In genomic region chr13:94544211-94544610, GRCm38 (mm10) we compare ENCODE assay signal across 27 mouse cellular contexts.
DNase-seq lines count a peak whose midpoint lies in the region; ATAC-seq and TF ChIP-seq lines count a peak whose summit lies in the region.
"Had no signal": no experiment of that assay in that cellular context is flagged by ENCODE, and none has a peak within 500 bp of the region (broad histone marks: within the 10 kb centered on the region; RNA-seq: fewer than 3 reads in every experiment).

No protein-coding gene starts in this region.

- WGBS in heart, embryonic 11.5 days (ENCODE audit: insufficient replicate concordance), result 91% methylated on average over 12 of the region's 12 CpGs
- 92% methylated on average over 12 of the region's 12 CpGs for WGBS in neural tube, embryonic 11.5 days

- no peaks in the 10 kb centered on the region for H3K27me3 ChIP-seq in heart, embryonic 11.5 days (ENCODE audit: control insufficient read depth, insufficient read depth, low read length)
- no peaks in the 10 kb centered on the region for H3K27me3 ChIP-seq in neural tube, embryonic 11.5 days (ENCODE audit: control insufficient read depth, insufficient read depth, low read length)
- H3K27me3 ChIP-seq: CH12.LX; embryonic facial prominence, embryonic 12.5 days; embryonic facial prominence, embryonic 15.5 days; heart, embryonic 12.5 days; heart, embryonic 15.5 days had no signal

- no peak for TF ChIP-seq CTCF in layer of hippocampus, adult 2 months (conservative IDR thresholded peaks at IDR 0.05)

- no peaks in the 10 kb centered on the region for H3K9me3 ChIP-seq in heart, embryonic 11.5 days (replicated peaks; ENCODE audit: control insufficient read depth, low read length)
- no peaks in the 10 kb centered on the region for H3K9me3 ChIP-seq in neural tube, embryonic 11.5 days (ENCODE audit: control insufficient read depth, low read length)
- H3K9me3 ChIP-seq: embryonic facial prominence, embryonic 12.5 days; embryonic facial prominence, embryonic 15.5 days; G1E; heart, embryonic 12.5 days; heart, embryonic 15.5 days; hindbrain, embryonic 10.5 days; hindbrain, embryonic 15.5 days had no signal

- no peak overlapping the region for H3K9ac ChIP-seq in heart, embryonic 11.5 days (ENCODE audit: low read depth, low read length)
- no peak overlapping the region for H3K9ac ChIP-seq in neural tube, embryonic 11.5 days (ENCODE audit: low read length)
- H3K9ac ChIP-seq: embryonic facial prominence, embryonic 12.5 days; embryonic facial prominence, embryonic 15.5 days; heart, embryonic 12.5 days; heart, embryonic 15.5 days; hindbrain, embryonic 15.5 days had no signal

- peak; percentile 16 for DNase-seq in heart, adult 11 months
- no peak for DNase-seq in layer of hippocampus, adult 2 months (ENCODE audit: low spot score in 2 of 2)
- DNase-seq in layer of hippocampus, adult 11-12 months (ENCODE audit: low spot score), result no peak
- peak; percentile 7 for DNase-seq in neural tube, embryonic 11.5 days (ENCODE audit: low spot score)
- no peak for DNase-seq in neural tube, embryonic 10.5 days (ENCODE audit: extremely low spot score, low spot score)
- no peak for DNase-seq in adrenal gland, postnatal 10 days
- DNase-seq: adrenal gland, postnatal 25 days; B cell, adult 2 months; cerebellum, adult 18-20 months; cerebellum, adult 9-11 months; cerebellum, postnatal 25 days; gastrocnemius, postnatal 10 days; gastrocnemius, postnatal 36 days; heart, postnatal 10 days; heart, postnatal 36 days had no signal

- no peaks in the 10 kb centered on the region for H3K4me1 ChIP-seq in heart, embryonic 11.5 days (ENCODE audit: control insufficient read depth, insufficient read depth, low read length)
- H3K4me1 ChIP-seq in neural tube, embryonic 11.5 days (ENCODE audit: control insufficient read depth, insufficient read depth, low read length), result no peaks in the 10 kb centered on the region
- H3K4me1 ChIP-seq: embryonic facial prominence, embryonic 15.5 days had no signal

- H3K4me3 ChIP-seq in heart, embryonic 11.5 days (ENCODE audit: low read depth, low read length), result no peak overlapping the region
- H3K4me3 ChIP-seq in layer of hippocampus, adult 2 months, result no peak overlapping the region
- no peak overlapping the region for H3K4me3 ChIP-seq in neural tube, embryonic 11.5 days (ENCODE audit: low read depth, low read length)
- H3K4me3 ChIP-seq: embryonic facial prominence, embryonic 12.5 days; embryonic facial prominence, embryonic 15.5 days; heart, embryonic 12.5 days; heart, embryonic 15.5 days; hindbrain, embryonic 10.5 days; hindbrain, embryonic 15.5 days had no signal

- 0 out of 2 replicates have a peak, but pooled peaks cover 3% of the 10 kb centered on the region for H3K36me3 ChIP-seq in heart, embryonic 11.5 days (ENCODE audit: control insufficient read depth, insufficient read depth, low read length)
- H3K36me3 ChIP-seq in neural tube, embryonic 11.5 days (ENCODE audit: control insufficient read depth, insufficient read depth, low read length), result no peaks in the 10 kb centered on the region
- H3K36me3 ChIP-seq: embryonic facial prominence, embryonic 15.5 days; heart, embryonic 15.5 days had no signal

- no peak overlapping the region for H3K27ac ChIP-seq in heart, embryonic 11.5 days (ENCODE audit: low read depth, low read length)
- peak overlapping the region; percentile 57 for H3K27ac ChIP-seq in layer of hippocampus, adult 2 months
- no peak overlapping the region for H3K27ac ChIP-seq in neural tube, embryonic 11.5 days (ENCODE audit: low read depth, low read length)
- H3K27ac ChIP-seq: embryonic facial prominence, embryonic 12.5 days; embryonic facial prominence, embryonic 15.5 days; heart, embryonic 15.5 days; hindbrain, embryonic 10.5 days; hindbrain, embryonic 15.5 days had no signal

- H3K4me2 ChIP-seq in heart, embryonic 11.5 days, result no peak overlapping the region
- H3K4me2 ChIP-seq in neural tube, embryonic 11.5 days (ENCODE audit: low read depth), result no peak overlapping the region
- H3K4me2 ChIP-seq: embryonic facial prominence, embryonic 12.5 days; embryonic facial prominence, embryonic 15.5 days; heart, embryonic 12.5 days; heart, embryonic 15.5 days; hindbrain, embryonic 15.5 days had no signal

- ATAC-seq in heart, embryonic 11.5 days (replicated peaks; ENCODE audit: insufficient number of reproducible peaks, low FRiP score, low TSS enrichment), result no peak
- no peak for ATAC-seq in neural tube, embryonic 11.5 days (ENCODE audit: insufficient read depth, low FRiP score, low TSS enrichment)
- ATAC-seq: forebrain, embryonic 16.5 days; inflammation-experienced regulatory T-cells, adult 6 months; intestine, embryonic 16.5 days had no signal

Comparison
In these comparisons a context has a peak if more than half of its experiments do, and no peak if none do; other contexts are left out.
1. DNase-seq: peak in heart, adult 11 months (single experiment) and neural tube, embryonic 11.5 days (single experiment); none in layer of hippocampus, adult 2 months (0 of 2), layer of hippocampus, adult 11-12 months (single experiment), neural tube, embryonic 10.5 days (single experiment) and adrenal gland, postnatal 10 days (single experiment).